Mouse (Mus musculus) ES-E14 (cell line): Measurements from ENCODE around the gene 3110082I17Rik. TPM values are rescaled to one million over a fixed set of nuclear protein-coding genes. Genes with fewer than 3 reads are reported as not detected.

Experiments used
- DNase-seq: peaks from one replicate; pipeline ENCODE4 v3.0.0-alpha.2; 2013; ENCODE audit warnings: low read depth, low spot score
- H3K27ac ChIP-seq: 2 replicates; pipeline ENCODE4 v1.5.1; 2012; ENCODE audit warnings: low read depth, mild to moderate bottlenecking, low read length, moderate library complexity, mixed read lengths; ENCODE audit not compliant: poor library complexity, insufficient read depth, severe bottlenecking
- H3K36me3 ChIP-seq: 2 replicates; pipeline ENCODE4 v1.6.1; 2012; ENCODE audit warnings: mild to moderate bottlenecking, low read length, moderate library complexity, mixed read lengths; ENCODE audit not compliant: control insufficient read depth, poor library complexity, insufficient read depth, severe bottlenecking
- H3K4me1 ChIP-seq, 2 experiments: fragments of 150-350 bp in 1 of 2; sonication (generic) in 1 of 2; 2 replicates each; pipeline ENCODE4 v1.6.1; 2012; ENCODE audit warnings: low read length in 2 of 2, mild to moderate bottlenecking in 1 of 2, mixed read lengths in 1 of 2; ENCODE audit not compliant: control insufficient read depth in 2 of 2, insufficient read depth in 2 of 2, poor library complexity in 1 of 2
- H3K4me3 ChIP-seq, 2 experiments: fragments of 150-350 bp in 1 of 2; sonication (generic) in 1 of 2; 2 replicates each; pipeline ENCODE4 v1.5.1; 2012; ENCODE audit warnings: low read length in 2 of 2, low read depth in 1 of 2, mild to moderate bottlenecking in 1 of 2, mixed read lengths in 1 of 2; ENCODE audit not compliant: insufficient read depth in 1 of 2, poor library complexity in 1 of 2, severe bottlenecking in 1 of 2
- H3K9ac ChIP-seq: 2 replicates; pipeline ENCODE4 v1.6.1; 2012; ENCODE audit warnings: low read depth, mild to moderate bottlenecking, low read length, mixed read lengths; ENCODE audit not compliant: poor library complexity, insufficient read depth, severe bottlenecking
- H3K9me3 ChIP-seq: fragments of 150-350 bp; sonication (generic); 2 replicates; pipeline ENCODE4 v1.6.1; 2012; ENCODE audit warnings: low read depth, mild to moderate bottlenecking, low read length; ENCODE audit not compliant: control insufficient read depth, insufficient read depth
- CHD2 ChIP-seq: IDR thresholded peaks from 2 replicates; pipeline ENCODE4 v1.6.1; 2014; ENCODE audit warnings: mild to moderate bottlenecking, low read depth, low read length, inconsistent platforms
- HCFC1 ChIP-seq: IDR thresholded peaks from 2 replicates; pipeline ENCODE4 v1.6.1; 2012; ENCODE audit warnings: low read length, inconsistent platforms, borderline replicate concordance; ENCODE audit not compliant: insufficient read depth
- MAFK ChIP-seq: IDR thresholded peaks from 2 replicates; pipeline ENCODE4 v1.6.1; 2014; ENCODE audit warnings: mild to moderate bottlenecking, low read depth, low read length, inconsistent platforms; ENCODE audit not compliant: insufficient read depth
- ZC3H11A ChIP-seq: IDR thresholded peaks from 2 replicates; pipeline ENCODE4 v1.6.1; 2012; ENCODE audit warnings: low read depth, mild to moderate bottlenecking, inconsistent platforms, low read length, borderline replicate concordance
- ZNF384 ChIP-seq: IDR thresholded peaks from 2 replicates; pipeline ENCODE4 v1.6.1; 2012; ENCODE audit warnings: low read depth, low read length, inconsistent platforms
- in situ Hi-C, 2 experiments: fragments of 600-800 bp; cut with MboI; formaldehyde crosslinking; loops; one replicate each; pipeline ENCODE4 v1.15.1; 2025; ENCODE audit warnings: low sequenced_read_pairs in 2 of 2, inconsistent platforms in 1 of 2; ENCODE audit not compliant: unreplicated experiment in 2 of 2
- total RNA-seq: library from RNA; depleted of rRNA; stranded (reverse); fragments of 300-350 nt; gene quantifications from 2 replicates; pipeline ENCODE4 v1.2.3, GENCODE M21; 2012

Gene 3110082I17Rik
- total RNA-seq, 1 experiment = 32.6 TPM

DNA sequence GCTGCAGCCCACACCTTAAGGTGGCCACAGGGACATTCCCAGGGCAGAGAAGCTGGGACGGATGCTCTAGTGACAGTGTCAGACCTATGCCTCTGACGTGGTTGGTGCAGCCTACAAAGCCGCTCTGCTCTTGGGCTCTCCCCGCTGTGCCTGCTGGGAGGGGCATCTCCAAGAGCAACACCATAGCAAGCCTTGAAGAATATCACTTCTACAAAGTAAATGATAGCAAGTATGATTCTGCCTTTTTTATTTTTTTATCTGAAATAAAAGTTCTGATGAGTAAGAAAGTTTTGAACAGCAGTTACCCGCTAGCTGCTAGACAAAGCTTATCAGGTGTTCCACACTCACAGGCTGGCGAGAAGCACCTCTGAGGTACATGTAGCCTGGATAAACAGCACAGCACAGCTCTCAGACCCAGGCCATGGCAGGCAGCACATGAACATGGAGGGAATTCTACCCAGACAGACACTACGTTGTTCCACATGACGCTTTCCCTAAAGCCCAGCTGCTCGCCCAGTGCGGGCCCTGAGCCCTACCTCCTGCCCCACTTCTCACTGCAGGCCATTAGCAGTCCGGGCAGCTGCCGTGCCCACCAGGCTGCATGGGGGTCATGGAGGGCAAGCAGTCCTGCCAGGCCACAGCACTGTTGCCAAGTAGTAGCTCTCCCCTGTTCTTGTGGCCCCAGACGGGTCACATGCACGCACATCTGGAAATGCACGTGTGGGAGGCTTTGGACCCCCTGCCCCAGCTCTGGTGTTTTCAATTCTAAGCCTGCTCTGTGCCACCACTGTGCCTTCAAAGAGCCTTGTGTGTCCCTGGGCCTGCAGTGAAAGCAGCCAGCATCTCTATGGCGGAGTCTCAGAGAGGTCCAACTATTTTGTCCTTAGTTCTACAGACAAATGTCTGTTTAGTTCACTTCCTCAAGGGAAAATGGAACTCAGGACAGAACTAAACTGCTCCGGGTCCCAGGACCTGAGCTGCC is 71.3 kb downstream of the 3110082I17Rik start:
- Histone ChIP-seq H3K9ac (no peak overlapping the region), H3K4me1 (peaks cover 0 to 4% of the 10 kb centered on the region in 2 experiments; a peak in 1 of 4 replicates), H3K36me3 (peaks cover 2% of the 10 kb centered on the region; the same call in 1 of the 2 replicates), H3K27ac (no peak overlapping the region), H3K4me3 (no peak overlapping the region), H3K9me3 (no peaks in the 10 kb centered on the region)
- in situ Hi-C loops = no loop called here
- TF ChIP-seq CHD2 (no peak), HCFC1 (no peak), MAFK (no peak), ZC3H11A (no peak), ZNF384 (no peak)
- DNase-seq = no peak

DNA sequence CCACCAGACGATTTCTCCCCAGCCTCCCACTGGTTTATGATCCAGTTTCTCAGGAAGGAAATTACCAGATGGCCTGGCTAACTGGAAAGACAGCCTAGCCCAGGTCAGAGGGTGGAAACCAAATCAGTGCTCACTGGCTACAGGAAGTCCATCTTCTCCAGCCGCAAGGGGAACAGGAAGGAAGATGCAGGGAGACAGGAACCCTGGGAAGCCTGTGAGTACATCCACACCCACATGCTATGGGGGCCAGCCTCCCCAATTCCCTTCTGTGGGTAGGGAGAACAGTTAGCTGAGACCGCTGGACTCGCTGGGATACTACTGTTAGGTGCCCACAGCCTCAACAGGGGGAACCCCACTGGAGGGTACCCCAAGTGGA is 72.1 kb downstream of the 3110082I17Rik start:
- no peak for TF ChIP-seq HCFC1
- TF ChIP-seq ZC3H11A = no peak
- TF ChIP-seq ZNF384 = no peak
- no peak for TF ChIP-seq MAFK
- no peak for TF ChIP-seq CHD2
- Histone ChIP-seq H3K4me3 (no peak overlapping the region), H3K9me3 (no peaks in the 10 kb centered on the region), H3K4me1 (peaks cover 0 to 6% of the 10 kb centered on the region in 2 experiments; a peak in 1 of 4 replicates), H3K9ac (no peak overlapping the region), H3K36me3 (peaks cover 2% of the 10 kb centered on the region; the same call in 1 of the 2 replicates), H3K27ac (no peak overlapping the region)
- in situ Hi-C loops = no loop called here
- no peak for DNase-seq

DNA sequence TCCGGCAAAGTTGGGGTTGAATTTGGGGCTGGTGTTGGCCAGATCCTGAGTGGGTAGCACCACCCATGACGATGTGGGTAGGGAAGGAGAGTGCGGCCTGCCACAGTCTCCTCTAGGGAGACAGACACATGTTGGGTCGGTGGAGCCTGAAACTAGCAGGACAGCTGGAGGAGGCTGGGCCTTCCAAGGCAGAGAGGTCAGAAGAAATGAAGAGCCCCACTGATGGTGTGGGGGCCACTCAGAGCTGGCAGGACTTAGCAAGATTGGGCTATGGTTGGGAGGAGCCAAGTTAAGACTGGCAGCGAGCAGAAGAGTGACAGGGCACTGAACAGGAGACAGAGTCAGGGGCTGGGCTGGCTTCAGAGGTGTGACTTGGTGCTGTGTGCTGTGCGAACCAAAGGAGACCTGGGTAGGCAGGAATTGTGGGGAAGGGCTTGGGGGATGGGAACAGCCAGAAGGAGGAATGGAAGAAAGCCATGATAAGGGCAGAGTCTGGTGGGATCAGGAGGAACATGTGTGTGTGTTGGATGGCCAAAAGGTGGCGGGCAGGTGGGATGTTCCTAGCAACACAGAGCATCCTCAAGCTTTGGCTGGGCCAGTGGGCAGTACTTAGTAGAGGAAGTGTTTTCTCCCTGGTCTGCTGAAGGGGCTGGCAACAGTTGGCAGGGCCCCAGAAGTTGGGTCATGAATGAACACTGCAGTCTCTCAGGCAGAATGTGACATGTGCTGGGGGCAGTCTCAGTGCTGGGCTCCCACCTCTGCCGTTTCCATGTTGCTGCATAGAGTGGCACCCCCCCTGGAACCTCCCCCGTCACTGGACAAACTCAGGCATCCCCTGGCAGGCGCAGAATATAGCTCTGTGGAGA is 72.8 kb downstream of the 3110082I17Rik start:
- TF ChIP-seq MAFK (no peak), CHD2 (no peak), ZNF384 (no peak), ZC3H11A (no peak), HCFC1 (no peak)
- H3K4me3 ChIP-seq = no peak overlapping the region
- H3K27ac ChIP-seq = no peak overlapping the region
- no peaks in the 10 kb centered on the region for H3K9me3 ChIP-seq
- in situ Hi-C loops = no loop called here
- DNase-seq = no peak
- peaks cover 2% of the 10 kb centered on the region; the same call in 1 of the 2 replicates for H3K36me3 ChIP-seq
- no peak overlapping the region for H3K9ac ChIP-seq
- H3K4me1 ChIP-seq = peaks cover 2 to 8% of the 10 kb centered on the region in 2 experiments; a peak in 1 of 4 replicates

DNA sequence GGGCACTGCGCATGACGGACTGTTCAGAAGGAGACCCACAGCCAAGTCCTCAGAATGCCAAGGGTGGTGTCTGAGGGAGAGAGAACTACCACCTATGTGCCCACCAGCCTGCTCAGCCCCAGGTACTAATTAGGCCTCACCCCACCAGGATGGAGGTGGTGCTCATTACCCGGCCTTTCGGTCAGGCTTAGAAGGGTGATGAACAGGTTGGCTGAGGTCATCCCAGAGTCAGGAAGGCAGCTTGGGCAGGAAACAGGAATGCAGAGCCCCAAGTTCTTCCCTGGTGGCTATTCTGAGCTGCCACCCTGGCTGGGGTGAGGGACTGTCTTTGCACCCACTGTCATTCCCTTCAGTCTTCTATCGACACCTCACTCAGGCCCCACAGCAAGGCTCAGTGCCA is 74.3 kb downstream of the 3110082I17Rik start:
- H3K9ac ChIP-seq = no peak overlapping the region
- in situ Hi-C loops = no loop called here
- DNase-seq = no peak
- TF ChIP-seq MAFK (no peak), HCFC1 (no peak), ZC3H11A (no peak), ZNF384 (no peak), CHD2 (no peak)
- peaks cover 7 to 12% of the 10 kb centered on the region in 2 experiments; a peak in 2 of 4 replicates for H3K4me1 ChIP-seq
- no peak overlapping the region for H3K4me3 ChIP-seq
- H3K27ac ChIP-seq = no peak overlapping the region
- H3K9me3 ChIP-seq = no peaks in the 10 kb centered on the region
- peaks cover 2% of the 10 kb centered on the region; the same call in 1 of the 2 replicates for H3K36me3 ChIP-seq
